Mouse (Mus musculus): ENCODE measurements around the gene Arl5c. TPM values are rescaled to one million over a fixed set of nuclear protein-coding genes. Genes with fewer than 3 reads are reported as not detected.

Arl5c gene
- polyA plus RNA-seq (2015; fragmentation: Nextera tagmentation; extraction: Ambion mirVana) = 3.6 and 3.8 TPM in 2 replicates

GRCm38 (mm10) chr11:97995564-97996288, at the start of gene Arl5c:
Arl5c (minus strand) TSS chr11:97996181.

GRCm38 (mm10) chr11:98026570-98027296, 30.8 kb upstream of the Arl5c start, which contains the start of gene Rpl19:
Rpl19 (plus strand) TSS chr11:98026710.

DNA sequence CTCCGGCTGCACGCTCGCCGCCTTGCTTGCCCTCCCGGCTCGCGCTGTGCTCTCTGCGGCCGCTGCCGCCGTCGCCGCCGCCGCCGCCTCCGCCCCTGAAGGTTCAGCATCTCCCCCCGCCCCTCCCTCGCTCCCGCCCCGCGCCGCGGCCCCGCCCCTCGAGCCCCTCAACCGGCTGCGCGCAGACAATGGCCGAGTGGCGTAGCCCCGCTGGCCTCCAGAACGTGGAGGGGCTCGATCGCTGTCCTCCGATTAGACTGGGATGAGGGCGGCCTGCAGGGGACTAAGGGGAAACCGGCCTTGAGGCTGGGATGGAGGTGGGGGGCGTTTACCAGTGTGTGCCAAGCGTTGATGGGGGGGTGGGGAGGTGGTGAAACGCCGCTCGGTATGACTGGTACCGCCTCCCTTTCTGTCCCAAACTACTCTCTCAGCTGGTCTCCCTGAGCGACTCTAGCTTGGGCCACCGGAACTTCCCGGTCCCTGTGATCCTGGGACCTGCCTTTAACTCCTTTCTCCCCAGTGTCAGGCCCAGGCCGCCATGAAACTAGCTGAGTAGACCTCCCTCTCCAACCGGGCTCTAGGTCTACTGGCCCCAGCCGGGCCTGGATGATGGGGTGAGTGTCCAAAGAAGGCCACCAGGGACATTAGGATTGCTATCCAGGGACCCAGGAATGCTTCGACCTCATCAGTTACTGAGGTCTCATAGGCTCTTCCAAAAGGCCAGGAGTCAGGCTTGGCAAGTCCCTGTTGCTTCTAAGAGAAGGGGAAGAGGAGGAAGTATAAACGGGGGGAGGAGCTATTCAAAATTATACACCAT, 26.8 kb upstream of the Arl5c start, which contains the start of gene Cacnb1:
Gene Cacnb1, minus strand, starts transcription at position 480 of the 817 bp plus-strand sequence.

GRCm38 (mm10) chr11:97985727-97986677, 10.0 kb downstream of the Arl5c start, which contains the start of gene Plxdc1:
Plxdc1 (minus strand) TSS chr11:97986444.

Small RNAs within 50 kb of the gene (microRNA-seq; reads per million reads assigned to microRNA genes)
- gene Gm22461 (0 reads per million in 2 experiments), gene Gm27597 (0 reads per million in 2 experiments)

Other genes with a start within 250 kb of the Arl5c start
- 7.7 and 9.0 TPM in 2 replicates for gene Cwc25, start 229.6 kb downstream of the Arl5c start, polyA plus RNA-seq (2015; fragmentation: Nextera tagmentation; extraction: Ambion mirVana)
- not detected in 2 replicates for gene 1700001P01Rik, start 220.3 kb downstream of the Arl5c start, polyA plus RNA-seq (2015; fragmentation: Nextera tagmentation; extraction: Ambion mirVana)
- 394 and 459 TPM in 2 replicates for gene Rpl23, start 213.7 kb downstream of the Arl5c start, polyA plus RNA-seq (2015; fragmentation: Nextera tagmentation; extraction: Ambion mirVana)
- 32.7 and 42.2 TPM in 2 replicates for gene Lasp1, start 197.2 kb downstream of the Arl5c start, polyA plus RNA-seq (2015; fragmentation: Nextera tagmentation; extraction: Ambion mirVana)
- 1.3 and 1.4 TPM in 2 replicates for gene B230217C12Rik, start 155.4 kb downstream of the Arl5c start, polyA plus RNA-seq (2015; fragmentation: Nextera tagmentation; extraction: Ambion mirVana)
- gene Fbxo47, start 112.0 kb downstream of the Arl5c start, polyA plus RNA-seq (2015; fragmentation: Nextera tagmentation; extraction: Ambion mirVana) = 0.13 and 0.22 TPM in 2 replicates
- gene Plxdc1, start 9.7 kb downstream of the Arl5c start, polyA plus RNA-seq (2015; fragmentation: Nextera tagmentation; extraction: Ambion mirVana) = 2.7 TPM in 2 replicates
- 161 and 177 TPM in 2 replicates for gene Cacnb1, start 26.9 kb upstream of the Arl5c start, polyA plus RNA-seq (2015; fragmentation: Nextera tagmentation; extraction: Ambion mirVana)
- gene Rpl19, start 30.5 kb upstream of the Arl5c start, polyA plus RNA-seq (2015; fragmentation: Nextera tagmentation; extraction: Ambion mirVana) = 753 and 773 TPM in 2 replicates
- 0.49 and 0.73 TPM in 2 replicates for gene Stac2, start 57.3 kb upstream of the Arl5c start, polyA plus RNA-seq (2015; fragmentation: Nextera tagmentation; extraction: Ambion mirVana)
- gene Fbxl20, start 154.2 kb upstream of the Arl5c start, polyA plus RNA-seq (2015; fragmentation: Nextera tagmentation; extraction: Ambion mirVana) = 7.9 and 8.8 TPM in 2 replicates
- gene Med1, start 197.1 kb upstream of the Arl5c start, polyA plus RNA-seq (2015; fragmentation: Nextera tagmentation; extraction: Ambion mirVana) = 26.1 and 26.9 TPM in 2 replicates
- gene Cdk12, start 206.9 kb upstream of the Arl5c start, polyA plus RNA-seq (2015; fragmentation: Nextera tagmentation; extraction: Ambion mirVana) = 3.9 and 4.0 TPM in 2 replicates